8 mouse cellular contexts compared by ENCODE assay signal in the genomic region with DNA sequence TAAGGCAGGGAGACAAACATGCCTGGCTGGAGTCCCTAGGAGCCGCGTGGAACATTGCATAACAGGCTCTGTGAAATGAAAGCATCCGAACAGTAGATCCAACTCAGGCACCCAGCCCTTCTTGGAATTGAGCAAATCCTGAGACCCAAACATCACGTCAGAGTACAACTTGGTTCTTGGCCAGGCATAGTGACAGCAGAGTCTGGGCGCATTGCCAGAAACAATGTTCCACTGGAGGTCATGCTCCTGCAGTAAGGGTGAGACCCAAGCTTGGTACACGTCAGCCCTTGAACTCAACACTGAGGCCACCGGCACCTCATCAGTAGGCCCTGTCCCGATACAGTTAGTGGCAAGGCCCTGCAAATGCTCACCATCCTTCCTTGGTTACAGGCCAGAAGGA. TPM values are rescaled to one million over a fixed set of nuclear protein-coding genes. Genes with fewer than 3 reads are reported as not detected.
DNase-seq lines count a peak whose midpoint lies in the region; ATAC-seq and TF ChIP-seq lines count a peak whose summit lies in the region.
"Had no signal": no experiment of that assay in that cellular context is flagged by ENCODE, and none has a peak within 500 bp of the region (broad histone marks: within the 10 kb centered on the region; RNA-seq: fewer than 3 reads in every experiment).

No protein-coding gene starts in this region.

- 13% methylated on average over 8 of the region's 8 CpGs for WGBS in heart, adult 2 months
- WGBS in hindbrain, embryonic 12.5 days: 85% methylated on average over 8 of the region's 8 CpGs

- H3K79me2 ChIP-seq in heart, adult 2 months (replicated peaks; ENCODE audit: control insufficient read depth, insufficient read depth, low read length): no peaks in the 10 kb centered on the region

- H3K4me2 ChIP-seq in hindbrain, embryonic 12.5 days (replicated peaks): no peak overlapping the region

- intact Hi-C loops in heart, adult 2 months (cut with DNase I): no loop called here

- TF ChIP-seq EP300 in heart, adult 2 months (IDR thresholded peaks at IDR 0.05; ENCODE audit: insufficient read depth, low read depth, low read length): peak; percentile 92

- H3K4me3 ChIP-seq in heart, adult 2 months: no peak overlapping the region
- H3K4me3 ChIP-seq in hindbrain, embryonic 12.5 days: no peak overlapping the region
- H3K4me3 ChIP-seq: megakaryocyte, embryonic 14.5 days had no signal

- peak overlapping the region; percentile 63 for H3K27ac ChIP-seq in heart, adult 2 months
- no peak overlapping the region for H3K27ac ChIP-seq in hindbrain, embryonic 12.5 days

- peaks cover 5% of the 10 kb centered on the region for H3K36me3 ChIP-seq in heart, adult 2 months (ENCODE audit: control insufficient read depth, insufficient read depth, low read length)
- H3K36me3 ChIP-seq in hindbrain, embryonic 12.5 days: no peaks in the 10 kb centered on the region

- DNase-seq in adrenal gland, postnatal 10 days: peak; percentile 91
- peak; percentile 22 for DNase-seq in cerebellum, adult 8-10 months
- peak; percentile 81 to 86 for DNase-seq in heart, adult 2 months
- DNase-seq in kidney, postnatal 36 days: peak; percentile 77 to 78
- DNase-seq in lung, adult 18-20 months: peak; percentile 82 to 87
- DNase-seq in testis, postnatal 14 days (ENCODE audit: low spot score): peak; percentile 36

- ATAC-seq in hindbrain, embryonic 12.5 days (ENCODE audit: low FRiP score): no peak

- H3K4me1 ChIP-seq in heart, adult 2 months (ENCODE audit: control insufficient read depth, insufficient read depth, low read length): peaks cover 18% of the 10 kb centered on the region
- H3K4me1 ChIP-seq in hindbrain, embryonic 12.5 days: peaks cover 3% of the 10 kb centered on the region; the same call in 1 of the 2 replicates

- no peaks in the 10 kb centered on the region for H3K27me3 ChIP-seq in heart, adult 2 months (ENCODE audit: control insufficient read depth, insufficient read depth, low read length)
- no peaks in the 10 kb centered on the region for H3K27me3 ChIP-seq in hindbrain, embryonic 12.5 days
- H3K27me3 ChIP-seq: megakaryocyte, embryonic 14.5 days had no signal

- H3K9ac ChIP-seq in heart, adult 2 months (ENCODE audit: low read depth, low read length): no peak overlapping the region
- H3K9ac ChIP-seq in hindbrain, embryonic 12.5 days: no peak overlapping the region

- no peak for TF ChIP-seq POLR2A in heart, adult 2 months (IDR thresholded peaks at IDR 0.05; ENCODE audit: insufficient read depth, low read depth, low read length)

- TF ChIP-seq CTCF in heart, adult 2 months (IDR thresholded peaks at IDR 0.05): no peak

- H3K9me3 ChIP-seq in hindbrain, embryonic 12.5 days (replicated peaks): no peaks in the 10 kb centered on the region

RNA-seq across cellular contexts. Expression of a gene that starts 35.4 kb away (rescaled TPM):
- total RNA-seq in adrenal gland, postnatal 10 days (2021): 1 to 10 TPM in 1 of 2 experiments, under 1 TPM in 1; 1.00 to 5.0 TPM
- 1 to 10 TPM in 1 of 2 experiments, under 1 TPM in 1; 0.25 to 1.2 TPM for total RNA-seq in heart, adult 2 months (2021)
- polyA plus RNA-seq in heart, adult 2 months (2012; rRNA removed): 0.06 and 0.14 TPM in 2 replicates
- 1.1 and 1.4 TPM in 2 replicates for polyA plus RNA-seq in hindbrain, embryonic 12.5 days (2016; fragmentation: Nextera tagmentation; extraction: Ambion mirVana)

Comparison
In these comparisons a context has a peak if more than half of its experiments do, and no peak if none do; other contexts are left out.
1. DNase-seq: peak in every context shown above with its lines; median percentile 91 in adrenal gland, postnatal 10 days; 84 in lung, adult 18-20 months; 84 in heart, adult 2 months; 78 in kidney, postnatal 36 days; 36 in testis, postnatal 14 days; 22 in cerebellum, adult 8-10 months.